Mouse (Mus musculus): ENCODE data around the gene Atf7ip. TPM values are rescaled to one million over a fixed set of nuclear protein-coding genes. Genes with fewer than 3 reads are reported as not detected.

The Atf7ip gene
- polyA plus RNA-seq, 1 experiment from 2014 or later, result 14.6 TPM

- no peaks in the 10 kb centered on the region for H3K4me1 ChIP-seq (replicated peaks)
- ATAC-seq (ENCODE audit: insufficient read depth), result no peak
Observed at GRCm38 (mm10) chr6:136614156-136614555, 108.2 kb downstream of the Atf7ip start.

GRCm38 (mm10) chr6:136620361-136621139 lies 114.6 kb downstream of the Atf7ip start:
- peak; percentile 40; the same call in 1 of the 2 replicates for ATAC-seq (ENCODE audit: insufficient read depth)
- 45% methylated on average over 17 of the region's 17 CpGs for WGBS (ENCODE audit: insufficient replicate concordance)

More at GRCm38 (mm10) chr6:136614156-136614555, 108.2 kb downstream of the Atf7ip start:
- 79% methylated on average over 3 of the region's 3 CpGs for WGBS (ENCODE audit: insufficient replicate concordance)
- Histone ChIP-seq H3K27ac (replicated peaks) (no peak overlapping the region), H3K9me3 (replicated peaks) (no peaks in the 10 kb centered on the region; the same call in 1 of the 2 replicates), H3K36me3 (replicated peaks) (peaks cover 31% of the 10 kb centered on the region), H3K4me3 (replicated peaks) (no peak overlapping the region), H3K27me3 (no peaks in the 10 kb centered on the region), H3K4me2 (no peak overlapping the region), H3K9ac (no peak overlapping the region)

GRCm38 (mm10) chr6:136625421-136625820 lies 119.5 kb downstream of the Atf7ip start:
- no peak for ATAC-seq (ENCODE audit: insufficient read depth)

More at GRCm38 (mm10) chr6:136620361-136621139, 114.6 kb downstream of the Atf7ip start:
- Histone ChIP-seq H3K27me3 (no peaks in the 10 kb centered on the region), H3K27ac (replicated peaks) (no peak overlapping the region), H3K9me3 (replicated peaks) (no peaks in the 10 kb centered on the region), H3K4me2 (0 out of 2 replicates have a peak overlapping the region, but pooled peaks have one; percentile 7), H3K36me3 (replicated peaks) (no peaks in the 10 kb centered on the region), H3K4me3 (replicated peaks) (no peak overlapping the region), H3K4me1 (replicated peaks) (no peaks in the 10 kb centered on the region), H3K9ac (no peak overlapping the region)

GRCm38 (mm10) chr6:136629639-136630038 lies 123.7 kb downstream of the Atf7ip start:
- Histone ChIP-seq H3K9me3 (replicated peaks) (no peaks in the 10 kb centered on the region), H3K4me1 (replicated peaks) (no peaks in the 10 kb centered on the region; the same call in 1 of the 2 replicates), H3K27me3 (no peaks in the 10 kb centered on the region), H3K4me2 (no peak overlapping the region), H3K36me3 (replicated peaks) (no peaks in the 10 kb centered on the region), H3K9ac (no peak overlapping the region), H3K4me3 (replicated peaks) (no peak overlapping the region), H3K27ac (replicated peaks) (no peak overlapping the region)
- ATAC-seq (ENCODE audit: insufficient read depth), result no peak
- WGBS (ENCODE audit: insufficient replicate concordance), result 67% methylated on average over 5 of the region's 5 CpGs

More at GRCm38 (mm10) chr6:136625421-136625820, 119.5 kb downstream of the Atf7ip start:
- Histone ChIP-seq H3K27ac (replicated peaks) (no peak overlapping the region), H3K27me3 (no peaks in the 10 kb centered on the region), H3K4me2 (no peak overlapping the region), H3K9me3 (replicated peaks) (no peaks in the 10 kb centered on the region), H3K9ac (no peak overlapping the region), H3K4me1 (replicated peaks) (no peaks in the 10 kb centered on the region; the same call in 1 of the 2 replicates), H3K36me3 (replicated peaks) (no peaks in the 10 kb centered on the region), H3K4me3 (replicated peaks) (no peak overlapping the region)
- 73% methylated on average over 12 of the region's 12 CpGs for WGBS (ENCODE audit: insufficient replicate concordance)

GRCm38 (mm10) chr6:136631519-136631918 lies 125.6 kb downstream of the Atf7ip start:
- Histone ChIP-seq H3K4me2 (no peak overlapping the region), H3K27me3 (no peaks in the 10 kb centered on the region), H3K4me3 (replicated peaks) (no peak overlapping the region), H3K4me1 (replicated peaks) (no peaks in the 10 kb centered on the region; the same call in 1 of the 2 replicates), H3K9ac (no peak overlapping the region), H3K36me3 (replicated peaks) (no peaks in the 10 kb centered on the region), H3K27ac (replicated peaks) (no peak overlapping the region), H3K9me3 (replicated peaks) (no peaks in the 10 kb centered on the region)
- WGBS (ENCODE audit: insufficient replicate concordance), result 80% methylated on average over 8 of the region's 8 CpGs
- ATAC-seq (ENCODE audit: insufficient read depth), result no peak

- Histone ChIP-seq H3K4me2 (no peak overlapping the region), H3K9ac (no peak overlapping the region), H3K9me3 (replicated peaks) (no peaks in the 10 kb centered on the region), H3K36me3 (replicated peaks) (no peaks in the 10 kb centered on the region), H3K27ac (replicated peaks) (no peak overlapping the region), H3K27me3 (no peaks in the 10 kb centered on the region), H3K4me3 (replicated peaks) (no peak overlapping the region), H3K4me1 (replicated peaks) (no peaks in the 10 kb centered on the region; the same call in 1 of the 2 replicates)
- ATAC-seq (ENCODE audit: insufficient read depth), result no peak
- WGBS (ENCODE audit: insufficient replicate concordance), result 69% methylated on average over 13 of the region's 13 CpGs
Observed at GRCm38 (mm10) chr6:136631945-136632534, 126.1 kb downstream of the Atf7ip start.

GRCm38 (mm10) chr6:136633154-136633553 lies 127.2 kb downstream of the Atf7ip start:
- Histone ChIP-seq H3K36me3 (replicated peaks) (no peaks in the 10 kb centered on the region), H3K27me3 (no peaks in the 10 kb centered on the region), H3K9me3 (replicated peaks) (no peaks in the 10 kb centered on the region), H3K4me1 (replicated peaks) (no peaks in the 10 kb centered on the region), H3K4me2 (no peak overlapping the region), H3K4me3 (replicated peaks) (no peak overlapping the region), H3K9ac (no peak overlapping the region), H3K27ac (replicated peaks) (no peak overlapping the region)
- 75% methylated on average over 3 of the region's 3 CpGs for WGBS (ENCODE audit: insufficient replicate concordance)
- 0 out of 2 replicates have a peak, but pooled peaks have one; percentile 47 for ATAC-seq (ENCODE audit: insufficient read depth)

- 43% methylated on average over 6 of the region's 6 CpGs for WGBS (ENCODE audit: insufficient replicate concordance)
- Histone ChIP-seq H3K27me3 (no peaks in the 10 kb centered on the region), H3K9ac (no peak overlapping the region), H3K9me3 (replicated peaks) (no peaks in the 10 kb centered on the region), H3K4me1 (replicated peaks) (no peaks in the 10 kb centered on the region), H3K27ac (replicated peaks) (no peak overlapping the region), H3K36me3 (replicated peaks) (no peaks in the 10 kb centered on the region), H3K4me2 (no peak overlapping the region), H3K4me3 (replicated peaks) (no peak overlapping the region)
- no peak for ATAC-seq (ENCODE audit: insufficient read depth)
Observed at GRCm38 (mm10) chr6:136633719-136634118, 127.8 kb downstream of the Atf7ip start.

GRCm38 (mm10) chr6:136634982-136635381 lies 129.0 kb downstream of the Atf7ip start:
- H3K4me1 ChIP-seq (replicated peaks), result no peaks in the 10 kb centered on the region
- H3K36me3 ChIP-seq (replicated peaks), result no peaks in the 10 kb centered on the region
- ATAC-seq (ENCODE audit: insufficient read depth), result no peak
- no peak overlapping the region for H3K4me3 ChIP-seq (replicated peaks)
- WGBS (ENCODE audit: insufficient replicate concordance), result 39% methylated on average over 3 of the region's 3 CpGs
- no peak overlapping the region for H3K4me2 ChIP-seq
- H3K27me3 ChIP-seq, result no peaks in the 10 kb centered on the region
- H3K9ac ChIP-seq, result no peak overlapping the region
- H3K9me3 ChIP-seq (replicated peaks), result no peaks in the 10 kb centered on the region
- H3K27ac ChIP-seq (replicated peaks), result no peak overlapping the region

GRCm38 (mm10) chr6:136644171-136644570 lies 138.2 kb downstream of the Atf7ip start:
- Histone ChIP-seq H3K36me3 (replicated peaks) (no peaks in the 10 kb centered on the region), H3K27ac (replicated peaks) (no peak overlapping the region), H3K4me1 (replicated peaks) (peaks cover 10% of the 10 kb centered on the region; the same call in 1 of the 2 replicates), H3K27me3 (no peaks in the 10 kb centered on the region), H3K4me2 (no peak overlapping the region), H3K9me3 (replicated peaks) (no peaks in the 10 kb centered on the region), H3K4me3 (replicated peaks) (no peak overlapping the region), H3K9ac (no peak overlapping the region)
- WGBS (ENCODE audit: insufficient replicate concordance), result 76% methylated on average over 2 of the region's 2 CpGs
- no peak for ATAC-seq (ENCODE audit: insufficient read depth)

- 41% methylated on average over 9 of the region's 9 CpGs for WGBS (ENCODE audit: insufficient replicate concordance)
- no peaks in the 10 kb centered on the region for H3K27me3 ChIP-seq
- no peaks in the 10 kb centered on the region for H3K36me3 ChIP-seq (replicated peaks)
- no peak overlapping the region for H3K4me3 ChIP-seq (replicated peaks)
- no peak overlapping the region for H3K9ac ChIP-seq
- ATAC-seq (ENCODE audit: insufficient read depth), result no peak
- no peak overlapping the region for H3K27ac ChIP-seq (replicated peaks)
- H3K4me1 ChIP-seq (replicated peaks), result peaks cover 10% of the 10 kb centered on the region; the same call in 1 of the 2 replicates
- H3K4me2 ChIP-seq, result no peak overlapping the region
- H3K9me3 ChIP-seq (replicated peaks), result no peaks in the 10 kb centered on the region
Observed at GRCm38 (mm10) chr6:136645754-136646153, 139.8 kb downstream of the Atf7ip start.
